Mouse (Mus musculus): ENCODE results near the gene Ttc39b. TPM values are rescaled to one million over a fixed set of nuclear protein-coding genes. Genes with fewer than 3 reads are reported as not detected.

The Ttc39b gene
- polyA plus RNA-seq, 1 experiment = 1.9 TPM

DNA sequence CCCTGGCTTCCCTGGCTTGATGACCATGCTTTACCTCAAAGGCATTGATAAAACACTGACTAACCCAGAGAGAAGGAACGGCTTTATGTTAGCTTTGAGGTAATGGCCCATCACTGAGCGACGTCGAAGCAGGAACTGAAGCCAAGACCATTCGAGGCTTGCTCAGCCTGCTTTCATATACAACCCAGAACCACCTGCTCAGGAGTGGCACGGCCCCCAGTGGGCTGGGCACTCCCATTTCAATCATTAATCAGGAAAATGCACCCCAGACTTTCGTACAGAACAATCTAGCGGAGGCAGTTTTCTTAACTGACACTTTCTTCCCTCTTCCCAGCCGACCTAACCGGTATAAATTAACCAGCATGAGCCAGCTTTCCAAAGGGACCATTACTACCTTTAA, 13.1 kb downstream of the Ttc39b start:
- peak overlapping the region; percentile 40 for H3K27ac ChIP-seq (ENCODE audit: insufficient read depth, low read depth, low read length)
- TF ChIP-seq CTCF (IDR thresholded peaks at IDR 0.05; ENCODE audit: extremely low read depth, insufficient read length, insufficient replicate concordance, low read depth, low read length) (no peak), POLR2A (IDR thresholded peaks at IDR 0.05; ENCODE audit: low read depth, low read length) (no peak)
- no peaks in the 10 kb centered on the region for H3K27me3 ChIP-seq (ENCODE audit: control insufficient read depth, insufficient read depth, low read length)
- H3K36me3 ChIP-seq (ENCODE audit: control insufficient read depth, insufficient read depth, low read length) = no peaks in the 10 kb centered on the region
- H3K4me3 ChIP-seq (ENCODE audit: low read depth, low read length) = no peak overlapping the region
- WGBS = 21% methylated on average over 10 of the region's 10 CpGs
- peaks cover 49% of the 10 kb centered on the region for H3K4me1 ChIP-seq (ENCODE audit: control insufficient read depth, insufficient read depth, insufficient read length, low read length)

DNA sequence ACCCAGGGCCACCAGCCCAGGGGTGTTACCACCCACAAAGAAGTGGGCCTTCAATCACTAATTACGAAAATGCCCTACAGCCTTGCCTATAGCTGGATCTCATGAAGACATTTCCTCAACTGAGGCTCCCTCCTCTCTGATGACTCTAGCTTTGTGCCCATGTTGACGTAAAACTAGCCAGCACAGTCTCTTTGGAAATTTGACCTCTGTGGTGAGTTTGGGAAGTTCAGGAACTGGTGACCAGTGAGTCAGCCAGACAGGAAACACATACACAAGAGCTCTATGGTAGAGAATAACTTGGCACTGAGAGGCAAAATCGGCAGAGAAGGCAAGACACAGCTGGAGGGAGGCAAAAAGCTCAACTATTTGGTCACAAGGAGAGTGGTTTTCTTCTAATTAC, 15.1 kb downstream of the Ttc39b start:
- Histone ChIP-seq H3K4me1 (ENCODE audit: control insufficient read depth, insufficient read depth, insufficient read length, low read length) (peaks cover 33% of the 10 kb centered on the region), H3K4me3 (ENCODE audit: low read depth, low read length) (no peak overlapping the region), H3K27ac (ENCODE audit: insufficient read depth, low read depth, low read length) (peak overlapping the region; percentile 66), H3K27me3 (ENCODE audit: control insufficient read depth, insufficient read depth, low read length) (no peaks in the 10 kb centered on the region), H3K36me3 (ENCODE audit: control insufficient read depth, insufficient read depth, low read length) (no peaks in the 10 kb centered on the region)
- TF ChIP-seq POLR2A (IDR thresholded peaks at IDR 0.05; ENCODE audit: low read depth, low read length) (no peak), CTCF (IDR thresholded peaks at IDR 0.05; ENCODE audit: extremely low read depth, insufficient read length, insufficient replicate concordance, low read depth, low read length) (no peak)
- 61% methylated on average over 3 of the region's 3 CpGs for WGBS

GRCm38 (mm10) chr4:83307686-83308469, 16.2 kb downstream of the Ttc39b start:
- WGBS = 37% methylated on average over 12 of the region's 12 CpGs
- no peak overlapping the region for H3K4me3 ChIP-seq (ENCODE audit: low read depth, low read length)
- peaks cover 34% of the 10 kb centered on the region for H3K4me1 ChIP-seq (ENCODE audit: control insufficient read depth, insufficient read depth, insufficient read length, low read length)
- H3K27ac ChIP-seq (ENCODE audit: insufficient read depth, low read depth, low read length) = peak overlapping the region; percentile 66
- H3K27me3 ChIP-seq (ENCODE audit: control insufficient read depth, insufficient read depth, low read length) = no peaks in the 10 kb centered on the region
- TF ChIP-seq POLR2A (IDR thresholded peaks at IDR 0.05; ENCODE audit: low read depth, low read length) = no peak
- no peak for TF ChIP-seq CTCF (IDR thresholded peaks at IDR 0.05; ENCODE audit: extremely low read depth, insufficient read length, insufficient replicate concordance, low read depth, low read length)
- H3K36me3 ChIP-seq (ENCODE audit: control insufficient read depth, insufficient read depth, low read length) = no peaks in the 10 kb centered on the region

DNA sequence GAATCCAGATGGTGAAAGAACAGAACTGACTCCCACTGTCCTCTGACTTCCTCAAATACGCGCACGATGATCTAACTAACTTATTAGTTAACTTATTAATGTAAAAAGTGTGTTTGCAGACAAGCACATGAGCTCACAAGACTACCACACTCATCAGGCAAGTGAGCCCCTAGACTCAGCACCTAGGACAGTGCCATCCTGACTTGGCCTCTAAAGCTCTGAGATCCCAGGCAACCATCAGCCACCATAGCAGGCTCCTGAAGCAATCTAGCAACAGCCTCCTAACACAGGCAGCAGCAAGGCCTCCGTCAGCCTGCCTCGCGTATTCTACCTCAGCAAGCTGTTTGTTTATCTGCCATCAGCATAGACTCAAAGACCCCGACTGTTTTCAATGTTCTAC, 17.2 kb downstream of the Ttc39b start:
- H3K36me3 ChIP-seq (ENCODE audit: control insufficient read depth, insufficient read depth, low read length) = no peaks in the 10 kb centered on the region
- TF ChIP-seq CTCF (IDR thresholded peaks at IDR 0.05; ENCODE audit: extremely low read depth, insufficient read length, insufficient replicate concordance, low read depth, low read length) (no peak), POLR2A (IDR thresholded peaks at IDR 0.05; ENCODE audit: low read depth, low read length) (no peak)
- H3K27me3 ChIP-seq (ENCODE audit: control insufficient read depth, insufficient read depth, low read length) = no peaks in the 10 kb centered on the region
- H3K4me1 ChIP-seq (ENCODE audit: control insufficient read depth, insufficient read depth, insufficient read length, low read length) = peaks cover 37% of the 10 kb centered on the region
- H3K27ac ChIP-seq (ENCODE audit: insufficient read depth, low read depth, low read length) = no peak overlapping the region
- 92% methylated on average over 7 of the region's 7 CpGs for WGBS
- no peak overlapping the region for H3K4me3 ChIP-seq (ENCODE audit: low read depth, low read length)

GRCm38 (mm10) chr4:83305099-83305498, 19.0 kb downstream of the Ttc39b start:
- no peaks in the 10 kb centered on the region for H3K36me3 ChIP-seq (ENCODE audit: control insufficient read depth, insufficient read depth, low read length)
- TF ChIP-seq CTCF (IDR thresholded peaks at IDR 0.05; ENCODE audit: extremely low read depth, insufficient read length, insufficient replicate concordance, low read depth, low read length) (no peak), POLR2A (IDR thresholded peaks at IDR 0.05; ENCODE audit: low read depth, low read length) (no peak)
- 91% methylated on average over 2 of the region's 2 CpGs for WGBS
- H3K4me3 ChIP-seq (ENCODE audit: low read depth, low read length) = no peak overlapping the region
- H3K4me1 ChIP-seq (ENCODE audit: control insufficient read depth, insufficient read depth, insufficient read length, low read length) = peaks cover 27% of the 10 kb centered on the region
- H3K27ac ChIP-seq (ENCODE audit: insufficient read depth, low read depth, low read length) = no peak overlapping the region
- H3K27me3 ChIP-seq (ENCODE audit: control insufficient read depth, insufficient read depth, low read length) = no peaks in the 10 kb centered on the region

- Histone ChIP-seq H3K36me3 (ENCODE audit: control insufficient read depth, insufficient read depth, low read length) (no peaks in the 10 kb centered on the region), H3K4me3 (ENCODE audit: low read depth, low read length) (no peak overlapping the region), H3K27me3 (ENCODE audit: control insufficient read depth, insufficient read depth, low read length) (no peaks in the 10 kb centered on the region), H3K4me1 (ENCODE audit: control insufficient read depth, insufficient read depth, insufficient read length, low read length) (peaks cover 20% of the 10 kb centered on the region), H3K27ac (ENCODE audit: insufficient read depth, low read depth, low read length) (no peak overlapping the region)
- WGBS = 22% methylated on average over 13 of the region's 13 CpGs
- TF ChIP-seq CTCF (IDR thresholded peaks at IDR 0.05; ENCODE audit: extremely low read depth, insufficient read length, insufficient replicate concordance, low read depth, low read length) (peak; percentile 47; the same call in 1 of the 2 replicates), POLR2A (IDR thresholded peaks at IDR 0.05; ENCODE audit: low read depth, low read length) (no peak)
Measured at GRCm38 (mm10) chr4:83302887-83303827, 20.9 kb downstream of the Ttc39b start.

All from small intestine, adult 2 months (tissue).